Mouse (Mus musculus): ENCODE measurements at regions not wholly inside any gene's neighbourhood (a gene's known extent, or its start where the extent isn't known, plus 50 kb on each side); places are given as distances from the start of the nearest gene placed in this dataset.

- in situ Hi-C loops (cut with MboI; ENCODE audit: low sequenced_read_pairs in 2 of 2, unreplicated experiment in 2 of 2) = no loop called here
- Histone ChIP-seq H3K4me1 (ENCODE audit: control insufficient read depth in 2 of 2, insufficient read depth in 2 of 2, low read length in 2 of 2, poor library complexity in 1 of 2) (0 out of 4 replicates have a peak, but pooled peaks cover 0 to 1% of the 10 kb centered on the region in 2 experiments), H3K27ac (ENCODE audit: insufficient read depth, low read depth, low read length, poor library complexity, severe bottlenecking) (no peak overlapping the region), H3K9ac (ENCODE audit: insufficient read depth, low read depth, low read length, poor library complexity, severe bottlenecking) (no peak overlapping the region), H3K9me3 (ENCODE audit: control insufficient read depth, insufficient read depth, low read depth, low read length) (no peaks in the 10 kb centered on the region), H3K36me3 (ENCODE audit: control insufficient read depth, insufficient read depth, low read length, poor library complexity, severe bottlenecking) (no peaks in the 10 kb centered on the region), H3K4me3 (ENCODE audit: insufficient read depth in 1 of 2, low read depth in 1 of 2, low read length in 2 of 2, poor library complexity in 1 of 2, severe bottlenecking in 1 of 2) (no peak overlapping the region)
- TF ChIP-seq MAFK (IDR thresholded peaks at IDR 0.05; ENCODE audit: insufficient read depth, low read depth, low read length) (no peak), ZC3H11A (IDR thresholded peaks at IDR 0.05; ENCODE audit: borderline replicate concordance, low read depth, low read length) (no peak), HCFC1 (IDR thresholded peaks at IDR 0.05; ENCODE audit: borderline replicate concordance, insufficient read depth, low read length) (no peak), ZNF384 (IDR thresholded peaks at IDR 0.05; ENCODE audit: low read depth, low read length) (no peak), CHD2 (IDR thresholded peaks at IDR 0.05; ENCODE audit: low read depth, low read length) (no peak)
- no peak for DNase-seq (ENCODE audit: low read depth, low spot score)
These were observed 560.7 kb downstream of the Nedd1 start for GRCm38 (mm10) chr10:92161501-92161900.

GRCm38 (mm10) chr10:92146263-92146662 is 576.0 kb downstream of the Nedd1 start:
- in situ Hi-C loops (cut with MboI; ENCODE audit: low sequenced_read_pairs in 2 of 2, unreplicated experiment in 2 of 2) = no loop called here
- no peaks in the 10 kb centered on the region for H3K36me3 ChIP-seq (ENCODE audit: control insufficient read depth, insufficient read depth, low read length, poor library complexity, severe bottlenecking)

GRCm38 (mm10) chr10:92135521-92135920 is 586.7 kb downstream of the Nedd1 start:
- in situ Hi-C loops (cut with MboI; ENCODE audit: low sequenced_read_pairs in 2 of 2, unreplicated experiment in 2 of 2) = no loop called here
- no peak overlapping the region for H3K9ac ChIP-seq (ENCODE audit: insufficient read depth, low read depth, low read length, poor library complexity, severe bottlenecking)
- no peaks in the 10 kb centered on the region for H3K36me3 ChIP-seq (ENCODE audit: control insufficient read depth, insufficient read depth, low read length, poor library complexity, severe bottlenecking)
- no peaks in the 10 kb centered on the region for H3K9me3 ChIP-seq (ENCODE audit: control insufficient read depth, insufficient read depth, low read depth, low read length)
- no peak overlapping the region for H3K27ac ChIP-seq (ENCODE audit: insufficient read depth, low read depth, low read length, poor library complexity, severe bottlenecking)
- no peaks in the 10 kb centered on the region for H3K4me1 ChIP-seq (ENCODE audit: control insufficient read depth in 2 of 2, insufficient read depth in 2 of 2, low read length in 2 of 2, poor library complexity in 1 of 2)
- H3K4me3 ChIP-seq (ENCODE audit: insufficient read depth in 1 of 2, low read depth in 1 of 2, low read length in 2 of 2, poor library complexity in 1 of 2, severe bottlenecking in 1 of 2) = no peak overlapping the region
- no peak for DNase-seq (ENCODE audit: low read depth, low spot score)
- TF ChIP-seq CHD2 (IDR thresholded peaks at IDR 0.05; ENCODE audit: low read depth, low read length) = no peak
- no peak for TF ChIP-seq ZC3H11A (IDR thresholded peaks at IDR 0.05; ENCODE audit: borderline replicate concordance, low read depth, low read length)
- TF ChIP-seq MAFK (IDR thresholded peaks at IDR 0.05; ENCODE audit: insufficient read depth, low read depth, low read length) = no peak
- TF ChIP-seq HCFC1 (IDR thresholded peaks at IDR 0.05; ENCODE audit: borderline replicate concordance, insufficient read depth, low read length) = no peak
- TF ChIP-seq ZNF384 (IDR thresholded peaks at IDR 0.05; ENCODE audit: low read depth, low read length) = no peak

More at GRCm38 (mm10) chr10:92146263-92146662, 576.0 kb downstream of the Nedd1 start:
- no peak overlapping the region for H3K27ac ChIP-seq (ENCODE audit: insufficient read depth, low read depth, low read length, poor library complexity, severe bottlenecking)
- TF ChIP-seq MAFK (IDR thresholded peaks at IDR 0.05; ENCODE audit: insufficient read depth, low read depth, low read length) = no peak
- TF ChIP-seq ZC3H11A (IDR thresholded peaks at IDR 0.05; ENCODE audit: borderline replicate concordance, low read depth, low read length) = no peak
- no peak overlapping the region for H3K9ac ChIP-seq (ENCODE audit: insufficient read depth, low read depth, low read length, poor library complexity, severe bottlenecking)
- no peaks in the 10 kb centered on the region for H3K9me3 ChIP-seq (ENCODE audit: control insufficient read depth, insufficient read depth, low read depth, low read length)
- no peak for DNase-seq (ENCODE audit: low read depth, low spot score)
- H3K4me3 ChIP-seq (ENCODE audit: insufficient read depth in 1 of 2, low read depth in 1 of 2, low read length in 2 of 2, poor library complexity in 1 of 2, severe bottlenecking in 1 of 2) = no peak overlapping the region
- H3K4me1 ChIP-seq (ENCODE audit: control insufficient read depth in 2 of 2, insufficient read depth in 2 of 2, low read length in 2 of 2, poor library complexity in 1 of 2) = no peaks in the 10 kb centered on the region

- Histone ChIP-seq H3K4me1 (ENCODE audit: control insufficient read depth in 2 of 2, insufficient read depth in 2 of 2, low read length in 2 of 2, poor library complexity in 1 of 2) (no peaks in the 10 kb centered on the region), H3K4me3 (ENCODE audit: insufficient read depth in 1 of 2, low read depth in 1 of 2, low read length in 2 of 2, poor library complexity in 1 of 2, severe bottlenecking in 1 of 2) (no peak overlapping the region), H3K9ac (ENCODE audit: insufficient read depth, low read depth, low read length, poor library complexity, severe bottlenecking) (no peak overlapping the region), H3K27ac (ENCODE audit: insufficient read depth, low read depth, low read length, poor library complexity, severe bottlenecking) (no peak overlapping the region), H3K36me3 (ENCODE audit: control insufficient read depth, insufficient read depth, low read length, poor library complexity, severe bottlenecking) (no peaks in the 10 kb centered on the region), H3K9me3 (ENCODE audit: control insufficient read depth, insufficient read depth, low read depth, low read length) (no peaks in the 10 kb centered on the region)
- DNase-seq (ENCODE audit: low read depth, low spot score) = no peak
- TF ChIP-seq ZNF384 (IDR thresholded peaks at IDR 0.05; ENCODE audit: low read depth, low read length) (no peak), MAFK (IDR thresholded peaks at IDR 0.05; ENCODE audit: insufficient read depth, low read depth, low read length) (no peak)
- in situ Hi-C loops (cut with MboI; ENCODE audit: low sequenced_read_pairs in 2 of 2, unreplicated experiment in 2 of 2) = no loop called here
These were observed 609.4 kb downstream of the Nedd1 start for GRCm38 (mm10) chr10:92112790-92113189.

- H3K9me3 ChIP-seq (ENCODE audit: control insufficient read depth, insufficient read depth, low read depth, low read length) = no peaks in the 10 kb centered on the region
- H3K4me3 ChIP-seq (ENCODE audit: insufficient read depth in 1 of 2, low read depth in 1 of 2, low read length in 2 of 2, poor library complexity in 1 of 2, severe bottlenecking in 1 of 2) = no peak overlapping the region
- no peak for TF ChIP-seq MAFK (IDR thresholded peaks at IDR 0.05; ENCODE audit: insufficient read depth, low read depth, low read length)
- TF ChIP-seq CHD2 (IDR thresholded peaks at IDR 0.05; ENCODE audit: low read depth, low read length) = no peak
- no peak for TF ChIP-seq ZNF384 (IDR thresholded peaks at IDR 0.05; ENCODE audit: low read depth, low read length)
- TF ChIP-seq HCFC1 (IDR thresholded peaks at IDR 0.05; ENCODE audit: borderline replicate concordance, insufficient read depth, low read length) = no peak
- no peak for TF ChIP-seq ZC3H11A (IDR thresholded peaks at IDR 0.05; ENCODE audit: borderline replicate concordance, low read depth, low read length)
- in situ Hi-C loops (cut with MboI; ENCODE audit: low sequenced_read_pairs in 2 of 2, unreplicated experiment in 2 of 2) = no loop called here
- no peaks in the 10 kb centered on the region for H3K36me3 ChIP-seq (ENCODE audit: control insufficient read depth, insufficient read depth, low read length, poor library complexity, severe bottlenecking)
- DNase-seq (ENCODE audit: low read depth, low spot score) = no peak
- H3K4me1 ChIP-seq (ENCODE audit: control insufficient read depth in 2 of 2, insufficient read depth in 2 of 2, low read length in 2 of 2, poor library complexity in 1 of 2) = no peaks in the 10 kb centered on the region
- H3K9ac ChIP-seq (ENCODE audit: insufficient read depth, low read depth, low read length, poor library complexity, severe bottlenecking) = no peak overlapping the region
- H3K27ac ChIP-seq (ENCODE audit: insufficient read depth, low read depth, low read length, poor library complexity, severe bottlenecking) = no peak overlapping the region
These were observed 615.9 kb downstream of the Nedd1 start for GRCm38 (mm10) chr10:92106331-92106730.

All from ES-E14 (cell line).